Mouse (Mus musculus) spleen, postnatal 10 days (tissue): ENCODE measurements around the gene Parg.
"Not testable (repeated sequence)": the region's sequence is repeated elsewhere in the genome, so short reads cannot be mapped to it uniquely, and the experiment has no call there.

ENCODE experiments used
- DNase-seq, 2 experiments: peaks; one replicate each; pipeline ENCODE4 v3.0.0; 2021 to 2022; ENCODE audit warnings: low spot score in 2 of 2

Parg gene

GRCm38 (mm10) chr14:32179393-32180195 is 22.2 kb upstream of the Parg start:
- no peak for DNase-seq

GRCm38 (mm10) chr14:32180861-32181260 is 20.9 kb upstream of the Parg start:
- no peak for DNase-seq

- DNase-seq = no peak
These were observed 17.9 kb upstream of the Parg start for GRCm38 (mm10) chr14:32183846-32184245.

GRCm38 (mm10) chr14:32190627-32191391 is 10.9 kb upstream of the Parg start:
- DNase-seq = no peak

GRCm38 (mm10) chr14:32191926-32192325 is 9.8 kb upstream of the Parg start:
- DNase-seq = no peak

GRCm38 (mm10) chr14:32192437-32192836 is 9.3 kb upstream of the Parg start:
- DNase-seq = peak; percentile 52 to 79

- not testable (repeated sequence) for DNase-seq
These were observed 8.2 kb upstream of the Parg start for GRCm38 (mm10) chr14:32193557-32193956.

- no peak for DNase-seq
These were observed 395 bp upstream of the Parg start for GRCm38 (mm10) chr14:32201354-32201753.

GRCm38 (mm10) chr14:32226601-32227000 is 24.9 kb downstream of the Parg start:
- DNase-seq = no peak

GRCm38 (mm10) chr14:32228996-32229395 is 27.2 kb downstream of the Parg start:
- DNase-seq = peak; percentile 58 to 80

GRCm38 (mm10) chr14:32242401-32242800 is 40.7 kb downstream of the Parg start:
- no peak for DNase-seq

GRCm38 (mm10) chr14:32246019-32246418 is 44.3 kb downstream of the Parg start:
- no peak for DNase-seq

- DNase-seq = no peak
These were observed 47.9 kb downstream of the Parg start for GRCm38 (mm10) chr14:32249616-32250015.

- DNase-seq = no peak
These were observed 59.1 kb downstream of the Parg start for GRCm38 (mm10) chr14:32260830-32261229.

- no peak for DNase-seq
These were observed 60.0 kb downstream of the Parg start for GRCm38 (mm10) chr14:32261741-32262140.

- DNase-seq = no peak
These were observed 67.2 kb downstream of the Parg start for GRCm38 (mm10) chr14:32268999-32269398.

GRCm38 (mm10) chr14:32269589-32269988 is 67.8 kb downstream of the Parg start:
- no peak for DNase-seq

GRCm38 (mm10) chr14:32301622-32302021 is 99.9 kb downstream of the Parg start:
- DNase-seq = no peak

GRCm38 (mm10) chr14:32302423-32302822 is 100.7 kb downstream of the Parg start:
- no peak for DNase-seq

GRCm38 (mm10) chr14:32304921-32305320 is 103.2 kb downstream of the Parg start:
- DNase-seq = no peak

GRCm38 (mm10) chr14:32309876-32310275 is 108.1 kb downstream of the Parg start:
- DNase-seq = peak; percentile 15 to 58

GRCm38 (mm10) chr14:32311381-32312035 is 109.8 kb downstream of the Parg start:
- DNase-seq = no peak
